Mouse (Mus musculus) embryonic facial prominence, embryonic 11.5 days (tissue): ENCODE data around the gene Ubb. TPM values are rescaled to one million over a fixed set of nuclear protein-coding genes. Genes with fewer than 3 reads are reported as not detected.

ENCODE experiments used
- ATAC-seq: fragments of 200-750 bp; cut with Nextera tagmentation; replicated peaks from 2 replicates; pipeline ENCODE4 v1.8.0; 2017; ENCODE audit warnings: low read depth; ENCODE audit not compliant: insufficient number of reproducible peaks, low FRiP score, low TSS enrichment
- DNase-seq: peaks from one replicate; pipeline ENCODE4 v3.0.0-alpha.2; 2015; ENCODE audit warnings: low spot score
- H3K27ac ChIP-seq: fragments of 300-500 bp; sonication (generic); replicated peaks from 2 replicates; pipeline ENCODE4 v1.5.1; 2014; ENCODE audit warnings: mild to moderate bottlenecking, low read depth, low read length, control low read depth
- H3K27me3 ChIP-seq: fragments of 300-500 bp; sonication (generic); 2 replicates; pipeline ENCODE4 v1.6.1; 2014; ENCODE audit warnings: mild to moderate bottlenecking, low read length, moderate library complexity, mixed read lengths; ENCODE audit not compliant: control insufficient read depth, insufficient read depth
- H3K36me3 ChIP-seq: fragments of 300-500 bp; sonication (generic); replicated peaks from 2 replicates; pipeline ENCODE4 v1.6.1; 2014; ENCODE audit warnings: low read depth, mild to moderate bottlenecking, low read length, moderate library complexity, mixed read lengths; ENCODE audit not compliant: control insufficient read depth, insufficient read depth
- H3K4me1 ChIP-seq: fragments of 300-500 bp; sonication (generic); 2 replicates; pipeline ENCODE4 v1.6.1; 2014; ENCODE audit warnings: low read length, mixed read lengths; ENCODE audit not compliant: control insufficient read depth, insufficient read depth
- H3K4me2 ChIP-seq: fragments of 300-500 bp; sonication (generic); 2 replicates; pipeline ENCODE4 v1.6.1; 2014; ENCODE audit warnings: low read depth, mild to moderate bottlenecking, control low read depth, low read length, moderate library complexity
- H3K4me3 ChIP-seq: fragments of 300-500 bp; sonication (generic); 2 replicates; pipeline ENCODE4 v1.5.1; 2014; ENCODE audit warnings: low read depth, low read length, control low read depth
- H3K9ac ChIP-seq: fragments of 300-500 bp; sonication (generic); replicated peaks from 2 replicates; pipeline ENCODE4 v1.6.1; 2014; ENCODE audit warnings: mild to moderate bottlenecking, control low read depth, low read length
- H3K9me3 ChIP-seq: fragments of 300-500 bp; sonication (generic); replicated peaks from 2 replicates; pipeline ENCODE4 v1.6.1; 2016; ENCODE audit warnings: mild to moderate bottlenecking, low read length, inconsistent platforms, mixed read lengths; ENCODE audit not compliant: control insufficient read depth
- WGBS: fragments of 180-500 bp; shearing (Covaris S2); extraction: QIAGEN DNeasy Blood & Tissue Kit; methylation state at CpG from one replicate; pipeline ENCODE4 v1.1.7; 2014; 5-methylcytosine and 5-hydroxymethylcytosine counted together
- polyA plus RNA-seq: library from polyadenylated mRNA; unstranded; fragments of >200 nt; fragmentation: Nextera tagmentation; extraction: Ambion mirVana; gene quantifications from 2 replicates; pipeline ENCODE4 v1.2.1, GENCODE M21; 2014

The Ubb gene
- polyA plus RNA-seq, 1 experiment from 2014 or later: 3,780 TPM

DNA sequence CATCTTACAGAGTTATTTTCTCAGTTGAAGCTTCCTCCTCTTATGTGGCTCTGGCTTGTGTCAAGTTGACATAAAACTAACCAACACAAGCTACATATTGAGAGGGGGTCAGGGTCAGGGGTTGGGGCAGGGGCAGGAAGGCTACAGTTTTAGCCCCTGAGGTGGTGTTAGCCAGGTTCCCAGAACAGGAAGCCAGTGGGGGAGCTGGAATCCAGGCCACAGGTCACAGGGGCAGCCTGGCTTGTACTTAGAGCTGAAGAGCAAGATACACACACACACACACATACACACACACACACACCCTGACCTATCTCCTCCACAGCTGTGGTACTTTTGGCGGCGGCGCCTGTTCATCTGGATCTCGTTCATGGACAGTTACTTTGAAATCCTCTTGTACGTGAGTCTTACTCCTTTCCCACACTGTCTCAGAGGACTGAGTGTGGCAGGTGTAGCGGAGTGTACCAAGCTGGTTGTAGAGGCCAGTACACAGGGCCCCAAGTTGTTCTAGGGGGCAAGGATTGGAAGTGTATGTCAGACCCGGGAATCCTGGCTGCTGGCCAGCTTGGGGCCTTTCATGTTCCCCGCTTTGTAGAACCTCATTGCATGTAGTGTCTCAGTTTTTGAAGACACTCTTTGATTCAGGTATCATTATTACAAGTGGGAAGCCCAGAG lies 41.1 kb downstream of the Ubb start:
- H3K4me3 ChIP-seq: no peak overlapping the region
- 52% methylated on average over 8 of the region's 8 CpGs for WGBS
- H3K27me3 ChIP-seq: no peaks in the 10 kb centered on the region
- no peaks in the 10 kb centered on the region for H3K4me1 ChIP-seq
- H3K4me2 ChIP-seq: no peak overlapping the region
- no peaks in the 10 kb centered on the region for H3K36me3 ChIP-seq
- DNase-seq (no peak), ATAC-seq (no peak)
- H3K9me3 ChIP-seq: no peaks in the 10 kb centered on the region
- no peak overlapping the region for H3K9ac ChIP-seq
- H3K27ac ChIP-seq: no peak overlapping the region

GRCm38 (mm10) chr11:62598571-62598970 lies 47.6 kb downstream of the Ubb start:
- 81% methylated on average over 4 of the region's 4 CpGs for WGBS
- Histone ChIP-seq H3K4me1 (no peaks in the 10 kb centered on the region), H3K4me2 (no peak overlapping the region), H3K27me3 (no peaks in the 10 kb centered on the region), H3K9ac (peak overlapping the region; percentile 6; the same call in 1 of the 2 replicates), H3K36me3 (no peaks in the 10 kb centered on the region), H3K9me3 (no peaks in the 10 kb centered on the region), H3K4me3 (no peak overlapping the region), H3K27ac (no peak overlapping the region)
- ATAC-seq (no peak), DNase-seq (no peak)

GRCm38 (mm10) chr11:62601732-62602618 lies 51.0 kb downstream of the Ubb start:
- Histone ChIP-seq H3K4me3 (peak overlapping the region; percentile 85), H3K27me3 (no peaks in the 10 kb centered on the region), H3K9ac (peak overlapping the region; percentile 74), H3K36me3 (peaks cover 12% of the 10 kb centered on the region), H3K9me3 (no peaks in the 10 kb centered on the region), H3K27ac (peak overlapping the region; percentile 63), H3K4me2 (peak overlapping the region; percentile 42), H3K4me1 (no peaks in the 10 kb centered on the region; the same call in 1 of the 2 replicates)
- WGBS: 12% methylated on average over 17 of the region's 17 CpGs
- ATAC-seq: no peak
- DNase-seq: peak; percentile 42

Other genes starting within 250 kb of the Ubb start
- 12.1 and 14.2 TPM in 2 replicates for gene Pigl, start 92.7 kb upstream of the Ubb start, polyA plus RNA-seq
- gene Ncor1, start 92.6 kb upstream of the Ubb start, polyA plus RNA-seq: 157 and 170 TPM in 2 replicates
- gene Cenpv, start 11.9 kb upstream of the Ubb start, polyA plus RNA-seq: 46.2 and 49.8 TPM in 2 replicates
- gene Trpv2, start 23.3 kb downstream of the Ubb start, polyA plus RNA-seq: 4.2 and 5.2 TPM in 2 replicates
- gene Lrrc75a, start 97.4 kb downstream of the Ubb start, polyA plus RNA-seq: 14.2 and 16.8 TPM in 2 replicates
- gene Mmgt2, start 97.5 kb downstream of the Ubb start, polyA plus RNA-seq: 44.4 and 49.9 TPM in 2 replicates
- gene Zfp287, start 180.7 kb downstream of the Ubb start, polyA plus RNA-seq: 11.6 and 11.9 TPM in 2 replicates
- not detected in 2 replicates for gene Gm10428, start 201.9 kb downstream of the Ubb start, polyA plus RNA-seq
- 34.3 and 36.2 TPM in 2 replicates for gene Zfp286, start 238.3 kb downstream of the Ubb start, polyA plus RNA-seq